Mouse (Mus musculus): ENCODE measurements around the gene Kansl2. TPM values are rescaled to one million over a fixed set of nuclear protein-coding genes. Genes with fewer than 3 reads are reported as not detected.

The Kansl2 gene
- polyA plus RNA-seq, 1 experiment from 2014 or later = 130 TPM

GRCm38 (mm10) chr15:98486433-98487021 is 47.5 kb downstream of the Kansl2 start:
- no peaks in the 10 kb centered on the region for H3K36me3 ChIP-seq (ENCODE audit: control insufficient read depth, insufficient read depth)
- 95% methylated on average over 8 of the region's 8 CpGs for WGBS
- H3K9me3 ChIP-seq (ENCODE audit: control insufficient read depth, low read length) = no peaks in the 10 kb centered on the region
- no peaks in the 10 kb centered on the region for H3K27me3 ChIP-seq (replicated peaks; ENCODE audit: control insufficient read depth, insufficient read depth, low read length)
- no peak for ATAC-seq
- no peak overlapping the region for H3K4me2 ChIP-seq (ENCODE audit: low read length)
- H3K27ac ChIP-seq (ENCODE audit: low read length) = no peak overlapping the region
- H3K9ac ChIP-seq (replicated peaks; ENCODE audit: low read depth, low read length) = no peak overlapping the region
- no peaks in the 10 kb centered on the region for H3K4me1 ChIP-seq (replicated peaks; ENCODE audit: control insufficient read depth, insufficient read depth, low read length)
- H3K4me3 ChIP-seq (replicated peaks; ENCODE audit: low read length) = no peak overlapping the region

- Histone ChIP-seq H3K36me3 (ENCODE audit: control insufficient read depth, insufficient read depth) (no peaks in the 10 kb centered on the region), H3K4me2 (ENCODE audit: low read length) (no peak overlapping the region), H3K9me3 (ENCODE audit: control insufficient read depth, low read length) (no peaks in the 10 kb centered on the region), H3K4me3 (replicated peaks; ENCODE audit: low read length) (no peak overlapping the region), H3K27me3 (replicated peaks; ENCODE audit: control insufficient read depth, insufficient read depth, low read length) (no peaks in the 10 kb centered on the region), H3K9ac (replicated peaks; ENCODE audit: low read depth, low read length) (no peak overlapping the region), H3K4me1 (replicated peaks; ENCODE audit: control insufficient read depth, insufficient read depth, low read length) (no peaks in the 10 kb centered on the region), H3K27ac (ENCODE audit: low read length) (no peak overlapping the region)
- WGBS = 86% methylated on average over 18 of the region's 18 CpGs
- ATAC-seq = no peak
These were observed 49.9 kb downstream of the Kansl2 start for GRCm38 (mm10) chr15:98483907-98484886.

- Histone ChIP-seq H3K9ac (replicated peaks; ENCODE audit: low read depth, low read length) (no peak within 1 kb of the TSS), H3K4me1 (replicated peaks; ENCODE audit: control insufficient read depth, insufficient read depth, low read length) (no peaks in the 10 kb centered on the region), H3K4me3 (replicated peaks; ENCODE audit: low read length) (no peak within 1 kb of the TSS), H3K4me2 (ENCODE audit: low read length) (no peak within 1 kb of the TSS), H3K27me3 (replicated peaks; ENCODE audit: control insufficient read depth, insufficient read depth, low read length) (no peaks in the 10 kb centered on the region), H3K36me3 (ENCODE audit: control insufficient read depth, insufficient read depth) (no peaks in the 10 kb centered on the region), H3K27ac (ENCODE audit: low read length) (no peak within 1 kb of the TSS), H3K9me3 (ENCODE audit: control insufficient read depth, low read length) (no peaks in the 10 kb centered on the region)
- no peak for ATAC-seq
- WGBS = 59% methylated on average over 3 of the region's 3 CpGs
These were observed 51.4 kb downstream of the Kansl2 start, which contains the start of gene Lalba for GRCm38 (mm10) chr15:98482701-98483100. TSS of gene Lalba (minus strand) at chr15:98482721.

- Histone ChIP-seq H3K9ac (replicated peaks; ENCODE audit: low read depth, low read length) (no peak overlapping the region), H3K4me2 (ENCODE audit: low read length) (no peak overlapping the region), H3K36me3 (ENCODE audit: control insufficient read depth, insufficient read depth) (no peaks in the 10 kb centered on the region), H3K9me3 (ENCODE audit: control insufficient read depth, low read length) (no peaks in the 10 kb centered on the region), H3K4me1 (replicated peaks; ENCODE audit: control insufficient read depth, insufficient read depth, low read length) (no peaks in the 10 kb centered on the region), H3K4me3 (replicated peaks; ENCODE audit: low read length) (no peak overlapping the region), H3K27ac (ENCODE audit: low read length) (no peak overlapping the region), H3K27me3 (replicated peaks; ENCODE audit: control insufficient read depth, insufficient read depth, low read length) (no peaks in the 10 kb centered on the region)
- no peak for ATAC-seq
- 69% methylated on average over 7 of the region's 7 CpGs for WGBS
These were observed 54.4 kb downstream of the Kansl2 start for GRCm38 (mm10) chr15:98479568-98480102.

GRCm38 (mm10) chr15:98476281-98476680 is 57.8 kb downstream of the Kansl2 start:
- Histone ChIP-seq H3K9ac (replicated peaks; ENCODE audit: low read depth, low read length) (no peak overlapping the region), H3K36me3 (ENCODE audit: control insufficient read depth, insufficient read depth) (no peaks in the 10 kb centered on the region), H3K9me3 (ENCODE audit: control insufficient read depth, low read length) (no peaks in the 10 kb centered on the region), H3K4me2 (ENCODE audit: low read length) (no peak overlapping the region), H3K27me3 (replicated peaks; ENCODE audit: control insufficient read depth, insufficient read depth, low read length) (no peaks in the 10 kb centered on the region), H3K4me1 (replicated peaks; ENCODE audit: control insufficient read depth, insufficient read depth, low read length) (no peaks in the 10 kb centered on the region), H3K4me3 (replicated peaks; ENCODE audit: low read length) (no peak overlapping the region), H3K27ac (ENCODE audit: low read length) (no peak overlapping the region)
- no peak for ATAC-seq
- 73% methylated on average over 5 of the region's 5 CpGs for WGBS

GRCm38 (mm10) chr15:98475382-98475781 is 58.7 kb downstream of the Kansl2 start:
- no peak overlapping the region for H3K9ac ChIP-seq (replicated peaks; ENCODE audit: low read depth, low read length)
- ATAC-seq = no peak
- WGBS = 57% methylated on average over 10 of the region's 10 CpGs
- no peaks in the 10 kb centered on the region for H3K4me1 ChIP-seq (replicated peaks; ENCODE audit: control insufficient read depth, insufficient read depth, low read length)
- no peak overlapping the region for H3K4me3 ChIP-seq (replicated peaks; ENCODE audit: low read length)
- no peaks in the 10 kb centered on the region for H3K27me3 ChIP-seq (replicated peaks; ENCODE audit: control insufficient read depth, insufficient read depth, low read length)
- H3K36me3 ChIP-seq (ENCODE audit: control insufficient read depth, insufficient read depth) = no peaks in the 10 kb centered on the region
- no peak overlapping the region for H3K27ac ChIP-seq (ENCODE audit: low read length)
- H3K9me3 ChIP-seq (ENCODE audit: control insufficient read depth, low read length) = no peaks in the 10 kb centered on the region
- H3K4me2 ChIP-seq (ENCODE audit: low read length) = no peak overlapping the region

GRCm38 (mm10) chr15:98474958-98475357 is 59.1 kb downstream of the Kansl2 start:
- Histone ChIP-seq H3K36me3 (ENCODE audit: control insufficient read depth, insufficient read depth) (no peaks in the 10 kb centered on the region), H3K9me3 (ENCODE audit: control insufficient read depth, low read length) (no peaks in the 10 kb centered on the region), H3K4me1 (replicated peaks; ENCODE audit: control insufficient read depth, insufficient read depth, low read length) (no peaks in the 10 kb centered on the region), H3K9ac (replicated peaks; ENCODE audit: low read depth, low read length) (no peak overlapping the region), H3K4me2 (ENCODE audit: low read length) (no peak overlapping the region), H3K4me3 (replicated peaks; ENCODE audit: low read length) (no peak overlapping the region), H3K27ac (ENCODE audit: low read length) (no peak overlapping the region), H3K27me3 (replicated peaks; ENCODE audit: control insufficient read depth, insufficient read depth, low read length) (no peaks in the 10 kb centered on the region)
- no peak for ATAC-seq
- WGBS = 84% methylated on average over 10 of the region's 10 CpGs

- WGBS = 95% methylated on average over 13 of the region's 13 CpGs
- no peak overlapping the region for H3K9ac ChIP-seq (replicated peaks; ENCODE audit: low read depth, low read length)
- no peaks in the 10 kb centered on the region for H3K4me1 ChIP-seq (replicated peaks; ENCODE audit: control insufficient read depth, insufficient read depth, low read length)
- no peak overlapping the region for H3K4me3 ChIP-seq (replicated peaks; ENCODE audit: low read length)
- no peaks in the 10 kb centered on the region for H3K9me3 ChIP-seq (ENCODE audit: control insufficient read depth, low read length)
- no peak overlapping the region for H3K4me2 ChIP-seq (ENCODE audit: low read length)
- no peaks in the 10 kb centered on the region for H3K27me3 ChIP-seq (replicated peaks; ENCODE audit: control insufficient read depth, insufficient read depth, low read length)
- no peaks in the 10 kb centered on the region for H3K36me3 ChIP-seq (ENCODE audit: control insufficient read depth, insufficient read depth)
- H3K27ac ChIP-seq (ENCODE audit: low read length) = no peak overlapping the region
- no peak for ATAC-seq
These were observed 62.5 kb downstream of the Kansl2 start for GRCm38 (mm10) chr15:98471539-98471938.

- no peak within 1 kb of the TSS for H3K9ac ChIP-seq (replicated peaks; ENCODE audit: low read depth, low read length)
- no peak for ATAC-seq
- no peaks in the 10 kb centered on the region for H3K9me3 ChIP-seq (ENCODE audit: control insufficient read depth, low read length)
- no peak within 1 kb of the TSS for H3K4me3 ChIP-seq (replicated peaks; ENCODE audit: low read length)
- WGBS = 90% methylated on average over 4 of the region's 4 CpGs
- no peaks in the 10 kb centered on the region for H3K27me3 ChIP-seq (replicated peaks; ENCODE audit: control insufficient read depth, insufficient read depth, low read length)
- no peaks in the 10 kb centered on the region for H3K36me3 ChIP-seq (ENCODE audit: control insufficient read depth, insufficient read depth)
- no peak within 1 kb of the TSS for H3K27ac ChIP-seq (ENCODE audit: low read length)
- H3K4me2 ChIP-seq (ENCODE audit: low read length) = no peak within 1 kb of the TSS
- H3K4me1 ChIP-seq (replicated peaks; ENCODE audit: control insufficient read depth, insufficient read depth, low read length) = no peaks in the 10 kb centered on the region
These were observed 64.5 kb downstream of the Kansl2 start, which contains the start of gene OR5BS1P for GRCm38 (mm10) chr15:98469596-98469995. TSS of gene OR5BS1P (plus strand) at chr15:98469896.

All from forebrain, embryonic 16.5 days (tissue).